Mouse (Mus musculus) ovary, postnatal 10 days (tissue): Measurements from ENCODE around the gene Nudt2.
"Not testable (repeated sequence)": the region's sequence is repeated elsewhere in the genome, so short reads cannot be mapped to it uniquely, and the experiment has no call there.

Source experiments
- DNase-seq: peaks from one replicate; pipeline ENCODE4 v3.0.0; 2022; ENCODE audit warnings: low spot score

The Nudt2 gene

DNA sequence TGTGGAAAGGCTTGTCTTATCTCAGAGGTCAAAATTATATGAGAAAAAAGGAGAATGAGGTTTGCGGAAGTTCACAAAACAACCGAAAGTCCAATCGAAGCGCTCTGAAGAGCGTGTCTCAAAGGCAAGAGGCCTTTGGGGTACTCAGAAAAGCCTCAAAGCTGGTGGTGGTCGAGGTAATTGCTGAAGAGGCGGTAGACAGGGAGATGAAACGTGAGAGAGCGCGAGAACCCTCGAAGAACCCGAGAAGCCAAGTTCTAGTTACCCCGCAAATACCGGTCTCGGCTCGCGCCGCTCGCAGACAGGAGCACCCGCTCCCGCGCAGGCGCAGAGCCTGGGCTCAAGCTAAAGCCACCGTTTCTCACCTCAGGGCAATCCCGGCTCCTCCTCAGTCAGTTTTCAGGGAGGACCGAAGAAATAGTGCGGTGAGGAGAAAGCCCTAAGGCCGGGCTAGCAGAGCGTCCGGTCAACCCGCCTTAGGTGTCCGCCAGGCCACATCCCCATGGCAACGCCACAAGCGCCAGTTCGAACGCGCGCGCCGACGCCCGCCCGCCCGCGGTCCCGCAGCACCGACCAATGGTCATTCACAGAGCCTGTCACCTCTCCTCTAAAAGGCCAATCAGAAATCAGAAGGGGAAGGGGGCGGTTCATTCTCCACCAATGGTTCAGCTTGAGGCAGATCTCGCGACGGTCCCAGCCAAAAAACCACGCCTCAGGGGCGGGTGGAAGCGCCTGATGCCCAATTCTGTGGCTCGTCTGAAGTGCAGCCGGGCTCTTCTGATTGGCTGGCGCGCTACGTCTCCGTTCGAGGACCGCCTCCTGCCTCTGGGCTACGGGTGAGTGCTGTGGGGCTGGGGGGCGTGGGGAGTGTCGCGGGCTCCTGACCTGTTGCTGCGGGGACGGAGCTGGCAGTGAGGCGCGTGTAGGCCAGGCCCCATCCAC is at the start of gene Nudt2, which contains the start of gene Kif24:
TSS of gene Nudt2 (plus strand) at position 807 of the 942 bp plus-strand sequence.
TSS of gene Kif24 (minus strand) at position 543 of the 942 bp plus-strand sequence.
- DNase-seq: peak; percentile 85

DNA sequence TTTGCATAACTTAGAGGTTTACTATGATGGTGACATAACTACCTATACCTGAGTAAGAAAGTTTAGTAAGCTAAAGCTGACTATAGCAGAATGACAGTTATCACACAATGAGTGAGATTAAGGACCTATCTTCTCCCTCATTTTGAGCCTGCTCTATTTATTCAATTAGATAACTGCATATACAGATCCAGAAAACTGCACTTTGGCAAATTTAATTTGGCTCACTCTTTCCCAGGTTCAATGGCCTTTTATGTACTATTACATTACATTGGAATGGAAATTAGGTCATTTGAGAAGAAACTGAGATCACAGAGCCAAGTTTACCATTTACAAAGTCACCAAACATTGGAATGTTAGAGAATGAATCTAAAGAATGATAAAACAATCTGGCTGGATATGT is 48.0 kb upstream of the Nudt2 start:
- no peak for DNase-seq

GRCm38 (mm10) chr4:41438931-41439330 is 26.0 kb upstream of the Nudt2 start:
- no peak for DNase-seq

DNA sequence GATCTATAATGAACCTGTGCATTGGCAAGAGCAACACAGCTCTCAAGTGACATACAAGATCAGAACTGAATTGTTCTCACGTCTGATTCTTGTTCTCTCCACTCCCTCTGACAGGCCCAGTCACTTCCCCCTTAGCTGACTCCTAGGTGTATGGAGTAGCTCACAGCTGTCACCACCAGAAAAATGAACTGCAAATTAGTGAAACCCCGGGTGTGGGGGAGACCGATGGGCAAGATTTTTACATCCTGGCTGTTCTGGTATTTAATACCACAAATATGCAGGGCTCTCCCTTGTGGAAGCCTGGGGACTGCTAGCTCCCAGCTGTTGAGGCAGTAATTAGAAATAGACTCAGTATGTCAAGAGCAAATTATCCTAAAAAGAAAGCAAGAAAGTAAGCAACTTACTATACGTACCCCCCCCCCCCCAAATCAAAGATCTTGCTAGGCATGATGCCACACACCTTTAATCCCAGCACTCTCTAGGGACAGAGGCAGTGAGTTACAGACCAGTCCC is 22.1 kb upstream of the Nudt2 start:
- no peak for DNase-seq

DNA sequence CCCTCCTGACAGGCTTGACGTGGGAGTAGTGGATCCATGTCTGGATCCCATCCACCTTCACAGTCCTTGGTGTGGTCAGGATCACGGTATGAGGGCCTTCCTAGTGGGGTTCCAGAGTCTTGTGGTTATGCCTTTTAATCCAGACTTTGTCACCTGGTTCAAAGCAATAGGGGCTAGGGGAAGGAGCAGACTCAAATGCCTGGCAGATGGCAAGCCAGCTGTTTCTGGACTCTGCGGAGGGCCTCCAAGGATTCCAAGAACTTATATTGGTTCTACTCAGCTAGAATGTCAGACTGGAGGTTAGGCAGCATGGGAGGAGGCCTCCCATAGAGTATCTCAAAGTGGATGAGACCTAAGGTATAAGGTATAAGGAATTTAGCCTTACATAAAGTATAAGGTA is 17.4 kb upstream of the Nudt2 start:
- no peak for DNase-seq

DNA sequence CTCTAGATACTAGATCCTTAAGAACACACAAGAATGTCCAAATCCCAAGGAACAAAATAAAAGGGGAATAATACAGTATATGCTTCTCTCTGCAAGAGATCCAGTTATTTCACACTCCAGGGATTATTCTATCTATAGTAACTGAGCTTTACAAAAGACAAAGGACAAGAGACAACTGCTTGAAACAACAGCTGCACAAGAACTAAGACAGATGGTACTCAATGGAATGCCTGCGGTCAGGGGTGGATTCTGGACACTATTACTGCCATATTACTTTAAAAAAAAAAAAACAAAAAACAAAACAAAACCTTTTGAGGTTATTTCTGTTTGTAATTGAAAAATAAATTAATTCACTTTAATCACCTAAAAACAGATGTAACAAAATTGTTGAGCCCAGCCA is 4.3 kb upstream of the Nudt2 start:
- no peak for DNase-seq

- DNase-seq: not testable (repeated sequence)
Observed at GRCm38 (mm10) chr4:41463051-41463738, 1.8 kb upstream of the Nudt2 start.

DNA sequence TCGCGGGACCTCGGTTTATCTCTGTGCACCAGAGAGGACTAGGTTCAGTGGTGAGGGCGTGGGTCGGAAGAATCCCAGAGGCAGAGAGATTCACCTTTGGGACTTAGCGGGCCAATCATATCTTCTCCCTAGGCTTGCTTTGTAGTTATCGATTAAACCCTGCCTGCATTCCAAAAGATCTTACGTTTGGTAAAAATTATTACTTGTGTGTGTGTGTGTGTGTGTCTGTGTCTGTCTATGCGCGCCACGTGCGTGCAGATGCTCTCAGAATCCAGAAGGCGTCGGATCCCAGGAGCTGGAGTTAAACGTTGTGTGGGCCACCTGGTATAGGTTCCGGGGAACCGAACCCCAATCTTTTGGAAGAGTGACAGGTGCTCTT is 325 bp downstream of the Nudt2 start:
- DNase-seq: no peak

GRCm38 (mm10) chr4:41468396-41469080 is 3.6 kb downstream of the Nudt2 start:
- DNase-seq: no peak

GRCm38 (mm10) chr4:41469199-41469598 is 4.2 kb downstream of the Nudt2 start:
- no peak for DNase-seq

DNA sequence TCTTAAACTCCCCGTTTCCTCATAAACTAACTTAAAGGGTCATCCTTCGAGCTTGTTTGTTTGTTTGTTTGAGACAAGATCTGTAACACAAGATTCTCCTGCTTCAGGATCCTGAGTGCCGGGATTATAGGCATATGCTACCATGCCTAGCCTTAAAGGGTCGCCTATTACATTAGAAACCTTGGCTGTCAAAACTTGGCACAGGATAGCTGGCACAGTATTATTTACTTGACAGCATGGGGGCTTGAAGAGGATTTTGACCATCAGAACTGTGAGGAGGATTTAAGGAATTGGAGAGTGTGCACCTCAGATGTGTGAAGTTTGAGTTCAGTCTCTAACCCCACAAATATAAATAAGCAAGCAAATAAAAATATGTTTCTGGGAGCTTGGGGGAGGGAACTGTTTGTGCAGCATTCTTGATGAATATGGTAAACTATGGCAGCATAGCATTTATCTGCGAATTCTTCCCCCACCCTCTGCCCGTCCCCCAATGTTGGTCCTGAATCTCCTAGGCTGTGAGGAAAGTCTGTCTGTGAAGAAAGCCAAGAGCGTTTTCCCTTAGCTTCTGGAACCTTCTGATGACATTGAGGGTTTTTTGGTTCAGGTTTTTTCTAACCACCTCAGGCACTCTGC is 5.2 kb downstream of the Nudt2 start:
- no peak for DNase-seq

DNA sequence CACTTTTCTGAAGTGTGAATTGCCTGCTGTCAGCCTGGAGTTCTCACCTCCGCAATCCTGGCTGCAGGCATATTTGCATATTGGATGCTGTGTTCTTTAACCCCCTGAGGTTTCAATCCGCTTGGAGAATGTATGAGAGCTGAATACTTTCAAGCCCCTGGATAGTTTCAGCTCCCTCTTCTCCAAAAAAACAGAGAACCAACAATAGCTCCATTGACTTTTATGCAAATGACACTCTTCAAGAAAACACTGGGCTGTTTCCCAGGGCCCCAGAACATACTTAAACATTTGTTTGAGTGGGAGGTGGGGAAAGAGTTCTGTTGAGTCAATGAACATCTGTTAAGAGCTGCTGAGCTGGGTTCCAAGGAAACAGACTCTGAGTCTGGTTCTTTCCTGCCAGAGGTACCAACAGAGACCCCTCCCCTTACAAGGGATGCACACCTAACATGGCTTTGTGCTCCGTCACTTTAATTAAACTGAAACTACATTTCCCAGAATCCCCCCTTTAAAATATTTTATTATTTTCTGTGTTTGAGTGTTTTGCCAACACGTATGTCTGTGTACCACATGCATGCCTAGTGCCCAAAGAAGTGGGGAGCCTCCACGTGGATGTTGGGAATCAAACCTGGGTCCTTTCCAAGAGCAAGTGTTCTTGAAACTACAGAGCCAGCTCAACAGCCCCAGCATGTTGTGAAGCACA is 5.9 kb downstream of the Nudt2 start:
- DNase-seq: no peak

DNA sequence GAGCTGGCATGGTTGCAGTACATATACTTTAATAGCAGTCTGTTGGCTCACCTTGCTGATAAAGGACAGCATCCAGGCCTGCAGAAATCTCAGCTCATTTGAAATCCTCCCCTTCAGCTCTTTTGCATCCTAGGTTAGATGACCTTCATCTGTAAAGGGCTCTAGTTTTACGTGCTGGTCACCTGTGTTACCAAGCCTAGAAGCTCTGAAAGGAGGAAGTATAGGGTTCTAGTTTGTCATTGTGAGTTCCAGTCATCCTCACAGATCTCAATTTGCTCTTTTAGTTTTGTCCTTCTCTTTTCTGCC is 6.4 kb downstream of the Nudt2 start:
- no peak for DNase-seq

DNA sequence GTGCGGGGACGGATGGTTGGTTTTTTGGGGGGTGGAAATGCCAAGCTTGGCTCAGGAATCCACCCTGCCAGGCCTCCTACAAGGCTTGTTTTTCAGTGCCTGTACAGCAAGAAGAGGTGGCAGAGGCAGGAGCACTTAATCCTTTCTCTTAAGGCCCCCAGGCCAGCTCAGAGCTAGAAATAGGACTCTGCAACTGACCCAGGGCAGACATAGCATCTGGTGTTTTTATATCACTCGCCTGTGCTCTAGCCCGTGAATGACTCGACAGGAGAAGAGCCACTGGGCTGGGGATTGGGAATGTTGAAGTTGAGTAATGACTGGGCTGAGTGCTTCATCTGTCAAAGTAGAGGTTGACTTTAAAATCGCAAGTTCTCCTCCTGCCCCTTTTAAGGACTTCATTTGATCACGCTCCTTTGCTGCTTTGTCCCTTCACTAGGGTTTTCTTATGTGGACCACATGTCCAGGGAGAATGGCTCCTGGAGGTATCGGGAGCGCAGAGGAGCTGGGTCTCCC is 12.8 kb downstream of the Nudt2 start:
- no peak for DNase-seq

DNA sequence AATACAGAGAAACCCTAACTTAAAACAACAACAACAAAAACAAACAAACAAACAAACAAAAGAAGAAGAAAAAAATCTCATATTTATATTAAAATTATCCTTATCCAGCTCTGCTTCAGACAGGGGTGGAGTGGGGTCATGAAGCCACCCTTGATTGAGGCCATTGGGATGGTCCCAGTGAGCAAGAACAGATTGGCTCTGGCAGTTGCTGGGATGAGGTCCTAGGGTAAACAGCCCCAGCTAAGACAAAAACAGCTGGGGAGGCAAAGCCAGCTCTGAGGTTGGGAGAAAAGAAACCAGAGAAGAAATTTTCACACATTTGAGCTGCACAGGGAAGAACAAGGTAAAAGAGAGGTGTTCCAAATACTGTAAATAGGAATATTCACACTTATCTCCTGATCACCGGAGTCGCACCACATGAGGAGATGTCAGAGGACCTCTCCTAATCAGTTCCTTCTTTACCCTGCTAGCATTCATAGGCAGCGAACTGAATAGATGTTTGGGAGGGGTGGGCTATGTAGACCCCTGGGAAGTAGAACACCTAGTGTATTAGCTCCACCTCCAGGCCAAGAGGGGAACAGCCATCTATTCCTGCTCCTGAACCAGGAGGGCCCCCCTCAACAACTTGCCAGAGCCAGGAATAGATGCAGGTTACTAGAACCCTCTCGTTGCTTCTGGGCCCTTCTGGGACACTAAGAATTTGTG is 14.0 kb downstream of the Nudt2 start:
- no peak for DNase-seq

GRCm38 (mm10) chr4:41479456-41479804 is 14.5 kb downstream of the Nudt2 start:
- DNase-seq: no peak

- no peak for DNase-seq
Observed at GRCm38 (mm10) chr4:41480254-41480653, 15.3 kb downstream of the Nudt2 start.

DNA sequence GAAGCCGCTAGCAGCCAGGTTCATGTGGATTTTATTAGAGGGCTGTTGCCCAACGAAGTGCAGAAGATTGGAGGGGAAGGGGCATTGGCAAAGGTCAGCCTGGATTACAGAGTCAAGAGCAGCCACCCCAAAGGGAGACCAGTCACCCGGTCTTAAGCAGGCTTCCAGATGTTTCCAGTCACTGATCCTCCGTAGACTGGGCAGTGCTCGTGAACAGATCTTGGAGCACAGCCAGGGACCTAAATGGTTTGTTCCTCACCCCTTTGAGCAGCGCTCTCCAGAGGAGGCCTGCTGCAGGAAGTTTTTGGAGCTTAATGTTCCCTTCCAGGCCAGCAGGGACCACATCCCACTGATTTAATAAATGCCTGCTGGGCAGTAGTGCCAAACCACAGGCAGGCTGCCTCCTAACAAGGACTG is 16.7 kb downstream of the Nudt2 start:
- no peak for DNase-seq

GRCm38 (mm10) chr4:41492951-41493350 is 28.0 kb downstream of the Nudt2 start:
- no peak for DNase-seq

DNA sequence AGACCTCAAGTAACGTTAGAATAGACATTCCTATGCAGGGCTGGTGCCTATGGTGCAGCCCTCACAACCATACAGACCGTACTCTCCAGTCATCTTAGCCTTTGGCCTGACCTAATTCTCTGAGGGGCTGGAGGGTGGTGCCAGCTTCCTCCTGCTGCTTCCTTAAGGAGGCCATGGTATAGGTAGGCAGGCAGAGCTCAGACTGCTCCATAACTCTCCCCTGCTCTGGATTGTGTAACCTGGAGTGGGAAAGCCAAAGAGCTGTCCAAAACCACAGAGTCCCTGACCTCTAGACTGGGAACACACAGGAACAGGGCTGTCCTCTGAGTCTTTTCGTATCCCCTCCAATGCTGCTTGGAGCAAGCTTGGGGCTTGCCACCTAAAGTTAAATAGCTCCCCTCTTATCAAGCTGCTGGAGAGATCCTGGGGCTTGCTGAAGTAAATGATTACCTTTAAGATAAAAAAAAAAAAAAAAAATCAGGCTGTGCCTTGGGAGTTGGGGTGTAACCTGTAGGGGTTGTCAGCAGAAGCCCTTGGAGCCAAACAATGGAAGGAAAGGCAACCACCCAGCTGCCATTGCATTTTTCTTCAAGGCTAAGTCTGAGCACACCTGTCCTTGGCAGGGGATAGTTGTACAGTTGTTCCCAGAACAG is 28.6 kb downstream of the Nudt2 start:
- DNase-seq: no peak
